Mouse (Mus musculus) left cerebral cortex, adult 2 months (tissue): Measurements from ENCODE around the gene Adsl. TPM values are rescaled to one million over a fixed set of nuclear protein-coding genes. Genes with fewer than 3 reads are reported as not detected.
"Not testable (repeated sequence)": the region's sequence is repeated elsewhere in the genome, so short reads cannot be mapped to it uniquely, and the experiment has no call there.

ENCODE experiments used
- DNase-seq, 2 experiments: peaks; one replicate each; pipeline ENCODE4 v3.0.0; 2021 to 2022; ENCODE audit warnings: low spot score in 2 of 2, mixed read lengths in 1 of 2; ENCODE audit errors: extremely low spot score in 1 of 2
- H3K27ac ChIP-seq: fragments of 200-600 bp; 2 replicates; pipeline ENCODE4 v1.8.1; 2022
- H3K4me3 ChIP-seq: fragments of 200-600 bp; 2 replicates; pipeline ENCODE4 v1.8.1; 2022
- CTCF ChIP-seq: fragments of 200-600 bp; IDR thresholded peaks from 2 replicates; pipeline ENCODE4 v1.8.1; 2022; ENCODE audit warnings: antibody characterized with exemption, mild to moderate bottlenecking, moderate library complexity
- intact Hi-C: fragments of 180-260 bp; cut with DNase I; formaldehyde crosslinking; loops from one replicate; pipeline ENCODE4 v1.15.1; 2025
- long read RNA-seq, 2 experiments: library from polyadenylated mRNA; stranded (forward); transcript quantifications; one replicate each; pipeline ENCODE4 v2.0.0; 2021; ENCODE audit warnings: borderline mapping rate in 2 of 2
- total RNA-seq, 2 experiments: library from RNA; stranded (reverse); gene quantifications; 2 replicates each; pipeline ENCODE4 v1.2.3; 2021

Gene Adsl
- 10 to 100 TPM; 26.3 to 27.8 TPM for total RNA-seq
- long read RNA-seq, experiment 1, transcript Adsl-201 (13 exons, 3,711 nt): major isoform, 20 of 22 reads
- long read RNA-seq, experiment 1, partial matches to known transcripts: 0 of 22 reads
- long read RNA-seq, experiment 1, other reads (novel, unspliced or antisense): 2 of 22 reads
- long read RNA-seq, experiment 2, transcript Adsl-201 (13 exons, 3,711 nt): major isoform, 16 of 24 reads
- long read RNA-seq, experiment 2, partial matches to known transcripts: 1 of 24 reads
- long read RNA-seq, experiment 2, other reads (novel, unspliced or antisense): 7 of 24 reads

- Histone ChIP-seq H3K27ac (peak within 1 kb of the TSS; percentile 80), H3K4me3 (peak within 1 kb of the TSS; percentile 75)
- peak; percentile 84 to 85 for DNase-seq
- TF ChIP-seq CTCF: peak; percentile 100
- intact Hi-C loops: loop anchor here (5.0 kb wide), 1 partner anchor 241 kb away; no protein-coding TSS in a partner anchor
Measured at GRCm38 (mm10) chr15:80948145-80949135, at the start of gene Adsl. Gene Adsl (plus strand): TSS chr15:80948490.

GRCm38 (mm10) chr15:80899806-80900205 is 48.5 kb upstream of the Adsl start:
- DNase-seq: no peak
- intact Hi-C loops: no loop called here
- Histone ChIP-seq H3K4me3 (no peak overlapping the region), H3K27ac (no peak overlapping the region)
- no peak for TF ChIP-seq CTCF

GRCm38 (mm10) chr15:80901806-80902513 is 46.3 kb upstream of the Adsl start:
- intact Hi-C loops: no loop called here
- TF ChIP-seq CTCF: no peak; the same call in 1 of the 2 replicates
- Histone ChIP-seq H3K4me3 (no peak overlapping the region), H3K27ac (0 out of 2 replicates have a peak overlapping the region, but pooled peaks have one; percentile 5)
- DNase-seq: peak; percentile 20 to 29

GRCm38 (mm10) chr15:80904776-80905175 is 43.5 kb upstream of the Adsl start:
- H3K27ac ChIP-seq: not testable (repeated sequence)

GRCm38 (mm10) chr15:80910183-80910582 is 38.1 kb upstream of the Adsl start:
- intact Hi-C loops: no loop called here
- no peak overlapping the region for H3K27ac ChIP-seq
- H3K4me3 ChIP-seq: no peak overlapping the region
- no peak for DNase-seq
- TF ChIP-seq CTCF: peak; percentile 20; the same call in 1 of the 2 replicates

More at GRCm38 (mm10) chr15:80904776-80905175, 43.5 kb upstream of the Adsl start:
- DNase-seq, H3K4me3 ChIP-seq, intact Hi-C loops: not testable (repeated sequence)

GRCm38 (mm10) chr15:80910790-80911531 is 37.3 kb upstream of the Adsl start:
- Histone ChIP-seq H3K27ac (no peak overlapping the region), H3K4me3 (no peak overlapping the region)
- intact Hi-C loops: no loop called here
- TF ChIP-seq CTCF: no peak
- no peak for DNase-seq

- TF ChIP-seq CTCF: no peak
- intact Hi-C loops: no loop called here
- Histone ChIP-seq H3K27ac (no peak overlapping the region), H3K4me3 (no peak overlapping the region)
- DNase-seq: no peak
Measured at GRCm38 (mm10) chr15:80912175-80912574, 36.1 kb upstream of the Adsl start.

- DNase-seq: no peak
- no peak overlapping the region for H3K27ac ChIP-seq
- intact Hi-C loops: no loop called here
- no peak; the same call in 1 of the 2 replicates for TF ChIP-seq CTCF
- H3K4me3 ChIP-seq: no peak overlapping the region
Measured at GRCm38 (mm10) chr15:80913803-80914202, 34.5 kb upstream of the Adsl start.

GRCm38 (mm10) chr15:80915850-80916249 is 32.4 kb upstream of the Adsl start:
- H3K4me3 ChIP-seq: no peak overlapping the region
- intact Hi-C loops: no loop called here
- no peak for TF ChIP-seq CTCF
- H3K27ac ChIP-seq: no peak overlapping the region
- DNase-seq: no peak

GRCm38 (mm10) chr15:80916621-80917020 is 31.7 kb upstream of the Adsl start:
- intact Hi-C loops: no loop called here
- H3K4me3 ChIP-seq: no peak overlapping the region
- TF ChIP-seq CTCF: no peak
- DNase-seq: no peak
- H3K27ac ChIP-seq: no peak overlapping the region

- no peak overlapping the region for H3K27ac ChIP-seq
- DNase-seq: no peak
- H3K4me3 ChIP-seq: no peak overlapping the region
- intact Hi-C loops: no loop called here
- no peak for TF ChIP-seq CTCF
Measured at GRCm38 (mm10) chr15:80920346-80920745, 27.9 kb upstream of the Adsl start.
